Mouse (Mus musculus): ENCODE measurements around the gene Hcn4. TPM values are rescaled to one million over a fixed set of nuclear protein-coding genes. Genes with fewer than 3 reads are reported as not detected.
A peak's percentile ranks its signal among the peaks of the same experiment; 100 is the strongest.

Gene Hcn4
- 7.4 and 10.9 TPM in 2 replicates for total RNA-seq (2014; rRNA removed; ENCODE audit: low replicate concordance)
- polyA plus RNA-seq (2015; fragmentation: Nextera tagmentation; extraction: Ambion mirVana): 0.61 and 0.99 TPM in 2 replicates

- ATAC-seq (ENCODE audit: insufficient read depth, low read depth): peak; percentile 28; the same call in 1 of the 2 replicates
- peaks cover 4% of the 10 kb centered on the region for H3K4me1 ChIP-seq (ENCODE audit: control insufficient read depth, insufficient read depth)
Observed at GRCm38 (mm10) chr9:58823139-58823917, at the start of gene Hcn4. Gene Hcn4, plus strand, starts transcription at chr9:58823412.

GRCm38 (mm10) chr9:58774761-58775160 is 48.5 kb upstream of the Hcn4 start:
- DNase-seq (ENCODE audit: low spot score) (no peak), ATAC-seq (ENCODE audit: insufficient read depth, low read depth) (no peak)
- H3K27ac ChIP-seq (ENCODE audit: low read depth): no peak overlapping the region
- H3K36me3 ChIP-seq (replicated peaks; ENCODE audit: control insufficient read depth, insufficient read depth, low read length): no peaks in the 10 kb centered on the region
- no peak overlapping the region for H3K9ac ChIP-seq (replicated peaks; ENCODE audit: low read depth, low read length)
- no peaks in the 10 kb centered on the region for H3K27me3 ChIP-seq (ENCODE audit: control insufficient read depth, insufficient read depth, low read length)
- no peak overlapping the region for H3K4me2 ChIP-seq (ENCODE audit: low read depth, low read length)
- WGBS: 38% methylated on average over 3 of the region's 3 CpGs
- H3K9me3 ChIP-seq (replicated peaks; ENCODE audit: control insufficient read depth, low read length): no peaks in the 10 kb centered on the region
- H3K4me3 ChIP-seq (ENCODE audit: low read depth, low read length): no peak overlapping the region
- H3K4me1 ChIP-seq (ENCODE audit: control insufficient read depth, insufficient read depth): no peaks in the 10 kb centered on the region
- TF ChIP-seq CTCF (IDR thresholded peaks at IDR 0.05; ENCODE audit: low read depth): no peak

More at GRCm38 (mm10) chr9:58823139-58823917, at the start of gene Hcn4:
- Histone ChIP-seq H3K27ac (ENCODE audit: low read depth) (peak within 1 kb of the TSS; percentile 52), H3K9ac (replicated peaks; ENCODE audit: low read depth, low read length) (peak within 1 kb of the TSS; percentile 51), H3K27me3 (ENCODE audit: control insufficient read depth, insufficient read depth, low read length) (peaks cover 60% of the 10 kb centered on the region), H3K9me3 (replicated peaks; ENCODE audit: control insufficient read depth, low read length) (no peaks in the 10 kb centered on the region), H3K4me3 (ENCODE audit: low read depth, low read length) (peak within 1 kb of the TSS; percentile 81), H3K36me3 (replicated peaks; ENCODE audit: control insufficient read depth, insufficient read depth, low read length) (no peaks in the 10 kb centered on the region), H3K4me2 (ENCODE audit: low read depth, low read length) (peak within 1 kb of the TSS; percentile 99)
- no peak for TF ChIP-seq EP300 (IDR thresholded peaks at IDR 0.05; ENCODE audit: low read depth)
- no peak for TF ChIP-seq CTCF (IDR thresholded peaks at IDR 0.05; ENCODE audit: low read depth)
- under 1% methylated on average over 54 of the region's 95 CpGs for WGBS
- no peak for DNase-seq (ENCODE audit: low spot score)

GRCm38 (mm10) chr9:58775363-58775762 is 47.8 kb upstream of the Hcn4 start:
- ATAC-seq (ENCODE audit: insufficient read depth, low read depth) (no peak), DNase-seq (ENCODE audit: low spot score) (no peak)
- no peaks in the 10 kb centered on the region for H3K9me3 ChIP-seq (replicated peaks; ENCODE audit: control insufficient read depth, low read length)
- H3K27me3 ChIP-seq (ENCODE audit: control insufficient read depth, insufficient read depth, low read length): no peaks in the 10 kb centered on the region
- no peak overlapping the region for H3K27ac ChIP-seq (ENCODE audit: low read depth)
- 21% methylated on average over 2 of the region's 2 CpGs for WGBS
- no peak overlapping the region for H3K4me2 ChIP-seq (ENCODE audit: low read depth, low read length)
- H3K4me1 ChIP-seq (ENCODE audit: control insufficient read depth, insufficient read depth): no peaks in the 10 kb centered on the region
- H3K4me3 ChIP-seq (ENCODE audit: low read depth, low read length): no peak overlapping the region
- TF ChIP-seq CTCF (IDR thresholded peaks at IDR 0.05; ENCODE audit: low read depth): peak; percentile 32
- TF ChIP-seq EP300 (IDR thresholded peaks at IDR 0.05; ENCODE audit: low read depth): no peak
- H3K9ac ChIP-seq (replicated peaks; ENCODE audit: low read depth, low read length): no peak overlapping the region
- H3K36me3 ChIP-seq (replicated peaks; ENCODE audit: control insufficient read depth, insufficient read depth, low read length): no peaks in the 10 kb centered on the region

GRCm38 (mm10) chr9:58789476-58789875 is 33.7 kb upstream of the Hcn4 start:
- Histone ChIP-seq H3K4me3 (ENCODE audit: low read depth, low read length) (no peak overlapping the region), H3K9ac (replicated peaks; ENCODE audit: low read depth, low read length) (no peak overlapping the region), H3K9me3 (replicated peaks; ENCODE audit: control insufficient read depth, low read length) (no peaks in the 10 kb centered on the region), H3K4me1 (ENCODE audit: control insufficient read depth, insufficient read depth) (no peaks in the 10 kb centered on the region), H3K27me3 (ENCODE audit: control insufficient read depth, insufficient read depth, low read length) (no peaks in the 10 kb centered on the region), H3K36me3 (replicated peaks; ENCODE audit: control insufficient read depth, insufficient read depth, low read length) (no peaks in the 10 kb centered on the region), H3K4me2 (ENCODE audit: low read depth, low read length) (no peak overlapping the region), H3K27ac (ENCODE audit: low read depth) (no peak overlapping the region)
- DNase-seq (ENCODE audit: low spot score) (no peak), ATAC-seq (ENCODE audit: insufficient read depth, low read depth) (no peak)
- WGBS: 90% methylated on average over 3 of the region's 3 CpGs
- TF ChIP-seq EP300 (IDR thresholded peaks at IDR 0.05; ENCODE audit: low read depth): no peak
- TF ChIP-seq CTCF (IDR thresholded peaks at IDR 0.05; ENCODE audit: low read depth): no peak

GRCm38 (mm10) chr9:58798155-58798554 is 25.1 kb upstream of the Hcn4 start:
- no peaks in the 10 kb centered on the region for H3K36me3 ChIP-seq (replicated peaks; ENCODE audit: control insufficient read depth, insufficient read depth, low read length)
- 35% methylated on average over 7 of the region's 7 CpGs for WGBS
- TF ChIP-seq CTCF (IDR thresholded peaks at IDR 0.05; ENCODE audit: low read depth): no peak
- no peak for TF ChIP-seq EP300 (IDR thresholded peaks at IDR 0.05; ENCODE audit: low read depth)
- H3K27ac ChIP-seq (ENCODE audit: low read depth): no peak overlapping the region
- H3K4me1 ChIP-seq (ENCODE audit: control insufficient read depth, insufficient read depth): peaks cover 18% of the 10 kb centered on the region
- no peaks in the 10 kb centered on the region for H3K9me3 ChIP-seq (replicated peaks; ENCODE audit: control insufficient read depth, low read length)
- no peak overlapping the region for H3K4me2 ChIP-seq (ENCODE audit: low read depth, low read length)
- ATAC-seq (ENCODE audit: insufficient read depth, low read depth) (0 out of 2 replicates have a peak, but pooled peaks have one; percentile 22), DNase-seq (ENCODE audit: low spot score) (no peak)
- H3K27me3 ChIP-seq (ENCODE audit: control insufficient read depth, insufficient read depth, low read length): no peaks in the 10 kb centered on the region
- no peak overlapping the region for H3K9ac ChIP-seq (replicated peaks; ENCODE audit: low read depth, low read length)
- H3K4me3 ChIP-seq (ENCODE audit: low read depth, low read length): no peak overlapping the region
